Mouse (Mus musculus): ENCODE measurements around the gene Tmem236.

- TF ChIP-seq CTCF (IDR thresholded peaks at IDR 0.05; ENCODE audit: borderline replicate concordance, control insufficient read depth, extremely low read depth, insufficient read depth, low read length, poor library complexity) (no peak), POLR2A (IDR thresholded peaks at IDR 0.05; ENCODE audit: control insufficient read depth, extremely low read depth, insufficient read depth, low read length, poor library complexity) (no peak)
Measured at GRCm38 (mm10) chr2:14228495-14228894, 54.2 kb downstream of the Tmem236 start.
